Mouse (Mus musculus) naive thymus-derived CD4-positive, alpha-beta T cell, adult 2 months (primary cell): ENCODE data around the gene Gm2174.

ENCODE experiments used
- DNase-seq: peaks from one replicate; pipeline ENCODE4 v3.0.0-alpha.2; 2011; ENCODE audit warnings: low read depth

The Gm2174 gene

DNA sequence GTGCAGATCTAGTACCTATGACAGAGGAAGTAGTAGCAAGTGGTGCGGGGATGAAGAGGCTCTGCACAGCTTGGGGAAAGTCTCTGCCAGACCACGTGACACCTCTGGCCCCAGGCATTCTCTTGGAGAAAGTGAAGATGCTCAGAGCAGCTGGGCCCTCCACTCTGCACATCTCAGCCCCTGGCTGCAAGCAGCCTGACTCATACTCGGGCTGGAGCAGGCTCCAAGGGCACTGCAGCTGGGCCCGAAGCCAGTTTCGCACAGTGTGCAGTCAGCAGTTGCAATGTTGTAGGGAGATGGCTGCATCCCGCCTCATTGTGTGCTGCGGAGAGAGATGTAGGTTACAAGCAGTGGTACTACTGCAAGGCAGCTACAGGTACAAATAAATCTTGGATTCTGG is 49.5 kb downstream of the Gm2174 start:
- DNase-seq: no peak
